In the genomic region with DNA sequence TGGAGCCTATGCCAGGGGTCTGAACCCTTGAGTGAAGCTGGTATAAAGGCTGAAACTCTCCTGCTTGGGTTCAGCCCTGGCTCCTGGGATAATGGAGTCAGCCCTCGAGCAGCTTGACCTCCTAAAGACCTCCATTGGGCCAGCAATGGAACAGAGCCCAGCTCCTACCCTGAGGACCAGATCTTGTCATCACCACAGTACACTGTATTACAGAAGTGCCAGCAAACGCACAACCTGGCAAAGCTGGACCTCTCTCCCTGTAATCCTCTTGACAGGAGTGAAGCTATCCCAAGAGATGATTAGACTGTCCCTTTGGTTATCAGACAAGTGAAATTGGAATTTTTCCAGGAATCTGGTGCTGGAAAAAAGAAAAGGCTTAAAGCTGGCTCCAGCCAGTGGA, we compare ENCODE assay signal across 14 mouse cellular contexts. TPM values are rescaled to one million over a fixed set of nuclear protein-coding genes. Genes with fewer than 3 reads are reported as not detected.
"Had no signal": no experiment of that assay in that cellular context is flagged by ENCODE, and none has a peak within 500 bp of the region (broad histone marks: within the 10 kb centered on the region; RNA-seq: fewer than 3 reads in every experiment).

No protein-coding gene starts in this region.

- ATAC-seq: liver, postnatal 0 days had no signal

- H3K36me3 ChIP-seq: limb, embryonic 12.5 days; liver, embryonic 13.5 days; lung, embryonic 15.5 days; midbrain, embryonic 12.5 days had no signal

- H3K9ac ChIP-seq: limb, embryonic 12.5 days; liver, embryonic 13.5 days; liver, postnatal 0 days; lung, embryonic 15.5 days; midbrain, embryonic 12.5 days had no signal

- H3K9me3 ChIP-seq: limb, embryonic 12.5 days; liver, embryonic 13.5 days; lung, embryonic 15.5 days; midbrain, embryonic 12.5 days had no signal

- DNase-seq: kidney, postnatal 10 days; kidney, postnatal 4 days; liver; liver, embryonic 13.5 days; liver, postnatal 0 days; right cerebral cortex, adult 18-20 months; spleen, adult 18-20 months; thymus, adult 2 months; thymus, postnatal 25 days had no signal

- H3K27ac ChIP-seq: layer of hippocampus, adult 2 months; limb, embryonic 12.5 days; liver, embryonic 13.5 days; lung, embryonic 15.5 days; midbrain, embryonic 12.5 days had no signal

- H3K4me1 ChIP-seq: limb, embryonic 12.5 days; liver, embryonic 13.5 days; lung, embryonic 15.5 days; midbrain, embryonic 12.5 days had no signal

- H3K4me2 ChIP-seq: limb, embryonic 12.5 days; liver, embryonic 13.5 days; lung, embryonic 15.5 days; midbrain, embryonic 12.5 days had no signal

- H3K4me3 ChIP-seq: layer of hippocampus, adult 2 months; limb, embryonic 12.5 days; liver, embryonic 13.5 days; lung, embryonic 15.5 days; midbrain, embryonic 12.5 days had no signal

- H3K27me3 ChIP-seq: limb, embryonic 12.5 days; liver, embryonic 13.5 days; lung, embryonic 15.5 days; midbrain, embryonic 12.5 days had no signal

RNA-seq across cellular contexts. Expression of a gene that starts 13.3 kb away (rescaled TPM):
- total RNA-seq: megakaryocyte-erythroid progenitor cell, adult 5-6 weeks had no signal
